Mouse (Mus musculus) heart, embryonic 13.5 days (tissue): ENCODE measurements around the gene Nphp4. TPM values are rescaled to one million over a fixed set of nuclear protein-coding genes. Genes with fewer than 3 reads are reported as not detected.
A peak's percentile ranks its signal among the peaks of the same experiment; 100 is the strongest.
"Not testable (repeated sequence)": the region's sequence is repeated elsewhere in the genome, so short reads cannot be mapped to it uniquely, and the experiment has no call there.

Experiments
- ATAC-seq: fragments of 200-750 bp; cut with Nextera tagmentation; 2 replicates; pipeline ENCODE4 v1.8.0; 2017; ENCODE audit warnings: moderate TSS enrichment; ENCODE audit not compliant: insufficient number of reproducible peaks, low FRiP score, low TSS enrichment; ENCODE audit errors: extremely low read depth
- H3K27ac ChIP-seq: fragments of 300-500 bp; sonication (generic); replicated peaks from 2 replicates; pipeline ENCODE4 v1.5.1; 2015; ENCODE audit warnings: moderate library complexity, mild to moderate bottlenecking, inconsistent platforms
- H3K27me3 ChIP-seq: fragments of 300-500 bp; sonication (generic); replicated peaks from 2 replicates; pipeline ENCODE4 v1.6.1; 2015; ENCODE audit warnings: mild to moderate bottlenecking, inconsistent platforms
- H3K36me3 ChIP-seq: fragments of 300-500 bp; sonication (generic); 2 replicates; pipeline ENCODE4 v1.6.1; 2015; ENCODE audit warnings: mild to moderate bottlenecking, inconsistent platforms
- H3K4me1 ChIP-seq: fragments of 300-500 bp; sonication (generic); 2 replicates; pipeline ENCODE4 v1.6.1; 2015; ENCODE audit warnings: inconsistent platforms
- H3K4me2 ChIP-seq: fragments of 300-500 bp; sonication (generic); 2 replicates; pipeline ENCODE4 v1.6.1; 2015; ENCODE audit warnings: inconsistent platforms, mild to moderate bottlenecking, moderate library complexity
- H3K4me3 ChIP-seq: fragments of 300-500 bp; sonication (generic); 2 replicates; pipeline ENCODE4 v1.5.1; 2015; ENCODE audit warnings: moderate library complexity, mild to moderate bottlenecking, inconsistent platforms
- H3K9ac ChIP-seq: fragments of 300-500 bp; sonication (generic); 2 replicates; pipeline ENCODE4 v1.6.1; 2015; ENCODE audit warnings: inconsistent platforms, mild to moderate bottlenecking, moderate library complexity
- H3K9me3 ChIP-seq: fragments of 300-500 bp; sonication (generic); 2 replicates; pipeline ENCODE4 v1.6.1; 2016; ENCODE audit warnings: inconsistent platforms
- WGBS: fragments of 180-500 bp; shearing (Covaris S2); methylation state at CpG from one replicate; pipeline ENCODE4 v1.1.7; 2015; ENCODE audit warnings: mixed read lengths; 5-methylcytosine and 5-hydroxymethylcytosine counted together
- polyA plus RNA-seq: library from polyadenylated mRNA; unstranded; fragments of >200 nt; fragmentation: Nextera tagmentation; extraction: Ambion mirVana; gene quantifications from 2 replicates; pipeline ENCODE4 v1.2.1, GENCODE M21; 2015

Nphp4 gene
- polyA plus RNA-seq, 1 experiment from 2014 or later: 1.7 TPM

DNA sequence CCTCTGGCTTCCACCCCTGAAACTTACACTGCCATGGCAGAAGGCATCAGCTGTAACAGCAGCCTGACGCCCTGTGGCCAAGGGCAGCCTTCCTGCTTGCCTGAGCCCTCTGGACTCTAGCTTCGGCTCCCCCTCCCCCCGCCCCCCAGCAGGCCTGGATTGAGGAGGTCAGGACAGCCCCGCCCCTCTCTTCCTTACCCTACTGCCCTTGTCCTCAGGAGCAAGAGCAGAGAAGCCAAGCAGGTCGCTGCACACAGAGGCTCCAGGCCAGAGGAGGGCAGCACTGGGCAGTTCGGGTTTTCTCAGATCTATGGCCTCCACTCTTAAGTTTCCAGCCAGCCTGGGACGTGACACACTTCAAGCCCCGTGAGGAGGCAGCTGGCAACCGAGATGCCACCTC is 64.7 kb downstream of the Nphp4 start:
- WGBS: 12% methylated on average over 9 of the region's 9 CpGs
- ATAC-seq: no peak
- Histone ChIP-seq H3K9ac (no peak overlapping the region), H3K9me3 (no peaks in the 10 kb centered on the region), H3K4me3 (no peak overlapping the region), H3K4me2 (no peak overlapping the region), H3K36me3 (no peaks in the 10 kb centered on the region), H3K27me3 (no peaks in the 10 kb centered on the region), H3K4me1 (no peaks in the 10 kb centered on the region; the same call in 1 of the 2 replicates), H3K27ac (no peak overlapping the region)

DNA sequence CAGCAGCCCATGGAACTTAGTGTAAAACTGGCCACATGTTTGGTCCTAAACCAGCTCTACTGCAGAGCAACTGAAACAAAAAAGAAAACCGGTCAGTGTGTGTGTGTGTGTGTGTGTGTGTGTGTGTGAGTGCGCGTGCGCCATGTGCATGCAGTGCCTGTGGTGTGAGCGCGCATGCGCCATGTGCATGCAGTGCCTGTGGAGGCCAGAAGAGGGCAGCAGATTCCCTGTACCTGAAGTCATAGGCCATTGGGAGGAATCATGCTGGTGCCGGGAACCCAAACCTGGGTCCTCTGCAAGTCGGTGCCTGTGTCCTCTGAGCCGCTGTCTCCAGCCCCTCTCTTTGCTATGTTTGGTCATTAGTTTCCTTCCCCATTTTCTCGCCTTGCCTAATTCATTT is 65.9 kb downstream of the Nphp4 start:
- WGBS: 95% methylated on average over 11 of the region's 11 CpGs
- Histone ChIP-seq H3K9ac (no peak overlapping the region), H3K36me3 (no peaks in the 10 kb centered on the region), H3K4me3 (no peak overlapping the region), H3K27me3 (peaks cover 8% of the 10 kb centered on the region), H3K27ac (no peak overlapping the region), H3K9me3 (no peaks in the 10 kb centered on the region), H3K4me1 (no peaks in the 10 kb centered on the region; the same call in 1 of the 2 replicates), H3K4me2 (no peak overlapping the region)
- no peak for ATAC-seq

DNA sequence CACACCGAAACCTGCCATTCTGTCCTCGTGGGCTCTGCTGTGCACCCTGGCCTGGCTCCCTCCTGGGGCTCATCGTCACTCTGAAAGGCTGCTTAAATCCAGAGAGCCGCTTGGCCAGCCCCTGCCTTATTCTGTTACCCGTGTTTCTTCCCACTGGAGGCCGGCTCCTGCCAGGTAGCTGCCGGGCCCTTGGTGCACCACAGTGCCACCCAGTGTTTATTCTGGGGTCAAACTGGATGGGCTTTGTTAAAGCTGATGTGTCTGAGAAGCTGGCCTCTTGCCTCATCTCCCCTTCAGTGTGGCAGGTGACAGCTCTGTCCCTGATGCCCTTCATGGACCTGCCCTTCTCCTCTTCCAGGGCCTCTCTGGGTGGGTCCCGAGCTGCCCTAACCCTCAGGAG is 70.0 kb downstream of the Nphp4 start:
- 51% methylated on average over 8 of the region's 8 CpGs for WGBS
- no peaks in the 10 kb centered on the region for H3K9me3 ChIP-seq
- peaks cover 24% of the 10 kb centered on the region for H3K27me3 ChIP-seq
- no peak for ATAC-seq
- no peak overlapping the region for H3K27ac ChIP-seq
- H3K4me3 ChIP-seq: no peak overlapping the region
- H3K36me3 ChIP-seq: no peaks in the 10 kb centered on the region
- H3K9ac ChIP-seq: no peak overlapping the region
- no peak overlapping the region for H3K4me2 ChIP-seq
- peaks cover 11% of the 10 kb centered on the region for H3K4me1 ChIP-seq

DNA sequence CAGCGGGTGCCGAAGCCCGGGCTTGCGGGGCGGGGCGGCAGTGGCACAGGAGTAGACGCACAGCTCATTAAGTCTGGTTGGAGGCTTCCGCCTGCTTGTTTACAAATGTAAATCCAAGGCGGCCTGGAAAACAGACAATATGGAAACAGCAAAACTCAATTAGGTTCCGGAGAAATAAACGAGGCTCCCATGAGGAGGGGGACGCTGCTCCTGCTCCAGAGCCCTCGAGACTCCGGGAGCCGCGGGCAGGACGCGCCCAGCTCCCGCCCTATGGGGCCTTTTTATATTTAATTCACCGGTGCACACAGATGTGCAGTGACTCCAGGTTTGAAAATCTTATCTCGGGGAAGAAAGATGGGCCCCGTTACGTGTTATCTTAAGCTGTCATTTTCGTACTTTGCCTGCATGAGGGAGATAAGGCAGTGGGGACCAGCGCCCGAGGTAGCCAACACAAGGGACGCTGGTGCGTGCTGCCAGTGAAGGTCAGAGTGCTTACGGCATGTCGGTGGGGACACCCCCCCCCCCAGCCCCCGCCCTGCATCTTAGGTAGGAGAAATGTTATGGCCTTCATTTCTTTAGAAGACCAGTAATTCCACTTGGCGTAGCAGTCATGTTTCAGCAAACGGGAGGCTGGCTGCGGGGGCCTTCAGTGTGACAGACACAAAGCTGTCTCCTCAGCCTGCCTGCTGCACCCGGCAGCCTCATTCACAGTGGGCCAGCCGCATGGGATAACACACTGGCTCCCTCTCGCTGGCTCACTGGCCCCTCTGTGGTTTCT is 71.6 kb downstream of the Nphp4 start:
- peak overlapping the region; percentile 39 for H3K4me2 ChIP-seq
- WGBS: 39% methylated on average over 37 of the region's 37 CpGs
- no peaks in the 10 kb centered on the region for H3K36me3 ChIP-seq
- H3K4me3 ChIP-seq: peak overlapping the region; percentile 17
- H3K27me3 ChIP-seq: peaks cover 24% of the 10 kb centered on the region
- no peak overlapping the region for H3K27ac ChIP-seq
- H3K4me1 ChIP-seq: peaks cover 11% of the 10 kb centered on the region
- H3K9me3 ChIP-seq: no peaks in the 10 kb centered on the region
- ATAC-seq: no peak
- no peak overlapping the region for H3K9ac ChIP-seq

GRCm38 (mm10) chr4:152549507-152550202 is 73.1 kb downstream of the Nphp4 start:
- Histone ChIP-seq H3K9me3 (no peaks in the 10 kb centered on the region), H3K4me1 (peaks cover 17% of the 10 kb centered on the region), H3K36me3 (no peaks in the 10 kb centered on the region), H3K4me3 (no peak overlapping the region), H3K27me3 (peaks cover 24% of the 10 kb centered on the region), H3K27ac (no peak overlapping the region), H3K9ac (no peak overlapping the region), H3K4me2 (no peak overlapping the region)
- WGBS: 79% methylated on average over 18 of the region's 18 CpGs
- ATAC-seq: no peak

DNA sequence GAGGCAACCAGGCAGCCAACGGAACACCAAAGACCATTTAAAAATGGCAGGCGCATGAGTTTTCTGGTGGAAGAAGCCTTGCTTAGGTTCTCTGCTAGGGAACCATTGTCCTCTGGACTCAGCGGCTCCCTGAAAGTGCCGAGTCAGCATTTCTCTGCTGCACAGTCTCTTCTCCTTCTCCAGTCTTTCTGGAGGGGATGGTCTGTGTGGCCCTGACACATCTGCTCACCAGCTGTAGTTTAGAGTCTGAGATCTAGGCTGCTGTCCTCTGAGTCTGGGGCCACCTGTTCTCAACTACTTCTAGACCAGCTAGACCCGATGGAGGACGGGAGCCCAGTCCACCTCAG is 73.7 kb downstream of the Nphp4 start:
- no peak overlapping the region for H3K27ac ChIP-seq
- no peak overlapping the region for H3K4me3 ChIP-seq
- H3K4me2 ChIP-seq: no peak overlapping the region
- ATAC-seq: no peak
- H3K9me3 ChIP-seq: no peaks in the 10 kb centered on the region
- peaks cover 17% of the 10 kb centered on the region for H3K4me1 ChIP-seq
- peaks cover 24% of the 10 kb centered on the region for H3K27me3 ChIP-seq
- no peaks in the 10 kb centered on the region for H3K36me3 ChIP-seq
- WGBS: 83% methylated on average over 6 of the region's 6 CpGs
- H3K9ac ChIP-seq: no peak overlapping the region

- H3K9me3 ChIP-seq: no peaks in the 10 kb centered on the region
- no peaks in the 10 kb centered on the region for H3K36me3 ChIP-seq
- no peak overlapping the region for H3K27ac ChIP-seq
- no peak overlapping the region for H3K4me3 ChIP-seq
- 84% methylated on average over 8 of the region's 8 CpGs for WGBS
- peaks cover 14% of the 10 kb centered on the region for H3K4me1 ChIP-seq
- H3K4me2 ChIP-seq: no peak overlapping the region
- no peak overlapping the region for H3K9ac ChIP-seq
- ATAC-seq: no peak
- peaks cover 15% of the 10 kb centered on the region; the same call in 1 of the 2 replicates for H3K27me3 ChIP-seq
Observed at GRCm38 (mm10) chr4:152553582-152554285, 77.2 kb downstream of the Nphp4 start.

DNA sequence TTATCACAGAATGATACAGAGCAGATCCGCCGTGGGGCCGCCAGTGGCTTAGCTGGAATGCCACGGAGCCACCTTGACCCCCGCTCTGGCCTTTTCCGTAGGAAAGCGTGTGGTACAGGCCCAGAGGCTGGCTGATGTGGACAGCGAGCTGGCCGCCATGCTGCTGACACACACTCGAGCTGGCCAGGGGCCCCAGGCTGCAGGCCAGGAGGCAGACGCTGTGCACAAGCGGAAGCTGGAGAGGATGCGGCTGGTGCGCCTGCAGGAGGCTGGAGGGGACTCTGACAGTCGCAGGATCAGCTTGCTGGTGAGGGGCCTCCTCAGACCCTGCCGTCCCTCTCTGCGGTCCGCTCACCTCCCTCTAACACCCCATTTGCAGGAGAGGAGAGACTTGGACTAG is 77.9 kb downstream of the Nphp4 start:
- ATAC-seq: no peak
- Histone ChIP-seq H3K4me1 (peaks cover 14% of the 10 kb centered on the region), H3K9me3 (no peaks in the 10 kb centered on the region), H3K27me3 (peaks cover 18% of the 10 kb centered on the region; the same call in 1 of the 2 replicates), H3K4me2 (no peak overlapping the region), H3K9ac (no peak overlapping the region), H3K27ac (no peak overlapping the region), H3K4me3 (no peak overlapping the region), H3K36me3 (no peaks in the 10 kb centered on the region)
- 33% methylated on average over 18 of the region's 18 CpGs for WGBS

GRCm38 (mm10) chr4:152555806-152556205 is 79.3 kb downstream of the Nphp4 start:
- H3K4me2 ChIP-seq, H3K27ac ChIP-seq, H3K9me3 ChIP-seq, H3K9ac ChIP-seq, H3K36me3 ChIP-seq, H3K4me3 ChIP-seq, ATAC-seq: not testable (repeated sequence)
- WGBS: 64% methylated on average over 3 of the region's 3 CpGs
- Histone ChIP-seq H3K4me1 (peaks cover 14% of the 10 kb centered on the region), H3K27me3 (0 out of 2 replicates have a peak, but pooled peaks cover 15% of the 10 kb centered on the region)

- no peak overlapping the region for H3K9ac ChIP-seq
- peaks cover 14% of the 10 kb centered on the region for H3K4me1 ChIP-seq
- 0 out of 2 replicates have a peak, but pooled peaks cover 15% of the 10 kb centered on the region for H3K27me3 ChIP-seq
- H3K27ac ChIP-seq: no peak overlapping the region
- WGBS: 35% methylated on average over 17 of the region's 17 CpGs
- H3K4me2 ChIP-seq: no peak overlapping the region
- H3K9me3 ChIP-seq: no peaks in the 10 kb centered on the region
- no peak for ATAC-seq
- no peak overlapping the region for H3K4me3 ChIP-seq
- H3K36me3 ChIP-seq: no peaks in the 10 kb centered on the region
Observed at GRCm38 (mm10) chr4:152558246-152558645, 81.7 kb downstream of the Nphp4 start.

DNA sequence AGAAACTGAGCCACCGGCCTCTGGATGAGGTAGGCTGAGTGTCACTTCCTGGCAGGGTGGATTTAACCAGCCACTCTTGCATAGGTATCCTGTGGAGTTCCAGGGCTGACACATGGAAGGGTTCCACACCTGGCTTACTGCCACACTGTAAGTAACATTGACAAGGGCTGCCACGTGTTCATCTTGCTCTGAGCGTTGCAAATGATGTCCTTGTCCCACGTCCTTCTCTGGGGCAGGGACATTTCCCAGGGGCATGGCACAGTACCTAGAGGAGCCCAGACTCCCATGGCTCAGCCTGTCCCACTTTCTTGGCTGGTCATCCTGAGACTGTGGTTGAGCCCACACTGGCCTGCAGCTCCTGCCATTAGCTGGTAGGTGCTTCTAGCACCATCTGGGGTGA is 91.5 kb downstream of the Nphp4 start:
- no peak overlapping the region for H3K27ac ChIP-seq
- 54% methylated on average over 4 of the region's 4 CpGs for WGBS
- H3K4me2 ChIP-seq: no peak overlapping the region
- H3K9me3 ChIP-seq: no peaks in the 10 kb centered on the region
- H3K9ac ChIP-seq: no peak overlapping the region
- ATAC-seq: no peak
- H3K4me1 ChIP-seq: no peaks in the 10 kb centered on the region
- H3K4me3 ChIP-seq: no peak overlapping the region
- H3K27me3 ChIP-seq: peaks cover 37% of the 10 kb centered on the region
- no peaks in the 10 kb centered on the region for H3K36me3 ChIP-seq
